Mouse (Mus musculus) kidney, embryonic 14.5 days (tissue): ENCODE measurements around the gene Atxn7l1. TPM values are rescaled to one million over a fixed set of nuclear protein-coding genes. Genes with fewer than 3 reads are reported as not detected.

Experiments used
- ATAC-seq: fragments of 200-750 bp; cut with Nextera tagmentation; 2 replicates; pipeline ENCODE4 v1.8.0; 2017; ENCODE audit warnings: moderate number of reproducible peaks, mild to moderate bottlenecking, moderate TSS enrichment, moderate library complexity; ENCODE audit not compliant: low FRiP score, low TSS enrichment
- H3K27ac ChIP-seq: fragments of 300-500 bp; sonication (generic); 2 replicates; pipeline ENCODE4 v1.5.1; 2014; ENCODE audit warnings: low read depth, mild to moderate bottlenecking, low read length, moderate library complexity, mixed read lengths
- H3K27me3 ChIP-seq: fragments of 300-500 bp; sonication (generic); 2 replicates; pipeline ENCODE4 v1.6.1; 2014; ENCODE audit warnings: mild to moderate bottlenecking, low read length; ENCODE audit not compliant: control insufficient read depth, insufficient read depth
- H3K36me3 ChIP-seq: fragments of 300-500 bp; sonication (generic); 2 replicates; pipeline ENCODE4 v1.6.1; 2014; ENCODE audit warnings: low read length, mixed read lengths; ENCODE audit not compliant: control insufficient read depth, insufficient read depth
- H3K4me1 ChIP-seq: fragments of 300-500 bp; sonication (generic); 2 replicates; pipeline ENCODE4 v1.6.1; 2014; ENCODE audit warnings: low read length, mixed read lengths; ENCODE audit not compliant: control insufficient read depth, insufficient read depth
- H3K4me2 ChIP-seq: fragments of 300-500 bp; sonication (generic); replicated peaks from 2 replicates; pipeline ENCODE4 v1.6.1; 2014; ENCODE audit warnings: low read depth, mild to moderate bottlenecking, low read length
- H3K4me3 ChIP-seq: fragments of 300-500 bp; sonication (generic); 2 replicates; pipeline ENCODE4 v1.5.1; 2014; ENCODE audit warnings: mild to moderate bottlenecking, low read length
- H3K9ac ChIP-seq: fragments of 300-500 bp; sonication (generic); 2 replicates; pipeline ENCODE4 v1.6.1; 2014; ENCODE audit warnings: low read depth, mild to moderate bottlenecking, low read length, moderate library complexity
- H3K9me3 ChIP-seq: fragments of 300-500 bp; sonication (generic); 2 replicates; pipeline ENCODE4 v1.6.1; 2016; ENCODE audit warnings: low read length; ENCODE audit not compliant: control insufficient read depth
- WGBS: fragments of 180-500 bp; shearing (Covaris S2); extraction: QIAGEN DNeasy Blood & Tissue Kit; methylation state at CpG from one replicate; pipeline ENCODE4 v1.1.7; 2014; 5-methylcytosine and 5-hydroxymethylcytosine counted together
- polyA plus RNA-seq: library from polyadenylated mRNA; unstranded; fragments of >200 nt; fragmentation: Nextera tagmentation; extraction: Ambion mirVana; gene quantifications from 2 replicates; pipeline ENCODE4 v1.2.1, GENCODE M21; 2014

Atxn7l1 gene
- polyA plus RNA-seq, 1 experiment from 2014 or later: 14.3 TPM

DNA sequence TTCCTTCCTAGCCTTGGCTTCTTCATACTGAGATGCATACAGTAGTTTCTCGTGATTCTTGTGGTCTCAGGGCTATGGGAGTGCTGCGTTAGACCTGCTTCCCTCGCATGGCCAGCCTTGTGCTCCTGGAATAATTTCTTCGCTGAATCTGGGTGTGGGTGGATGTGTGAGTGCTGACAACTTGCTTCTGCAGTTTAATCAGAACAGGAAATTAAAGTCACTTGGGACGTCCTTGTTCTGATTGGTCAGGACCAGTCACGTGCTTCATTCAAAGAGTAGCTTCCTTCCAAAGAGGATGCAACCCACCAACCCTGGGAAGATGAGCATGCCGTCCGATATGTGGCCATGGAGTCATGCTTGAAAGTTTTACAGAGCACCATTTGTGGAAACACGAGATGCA is 126.2 kb downstream of the Atxn7l1 start:
- WGBS: 83% methylated on average over 9 of the region's 9 CpGs
- H3K27ac ChIP-seq: no peak overlapping the region
- H3K4me1 ChIP-seq: 0 out of 2 replicates have a peak, but pooled peaks cover 3% of the 10 kb centered on the region
- H3K9me3 ChIP-seq: no peaks in the 10 kb centered on the region
- H3K4me3 ChIP-seq: no peak overlapping the region
- H3K27me3 ChIP-seq: no peaks in the 10 kb centered on the region
- H3K36me3 ChIP-seq: no peaks in the 10 kb centered on the region
- no peak overlapping the region for H3K9ac ChIP-seq
- no peak for ATAC-seq
- H3K4me2 ChIP-seq: no peak overlapping the region

DNA sequence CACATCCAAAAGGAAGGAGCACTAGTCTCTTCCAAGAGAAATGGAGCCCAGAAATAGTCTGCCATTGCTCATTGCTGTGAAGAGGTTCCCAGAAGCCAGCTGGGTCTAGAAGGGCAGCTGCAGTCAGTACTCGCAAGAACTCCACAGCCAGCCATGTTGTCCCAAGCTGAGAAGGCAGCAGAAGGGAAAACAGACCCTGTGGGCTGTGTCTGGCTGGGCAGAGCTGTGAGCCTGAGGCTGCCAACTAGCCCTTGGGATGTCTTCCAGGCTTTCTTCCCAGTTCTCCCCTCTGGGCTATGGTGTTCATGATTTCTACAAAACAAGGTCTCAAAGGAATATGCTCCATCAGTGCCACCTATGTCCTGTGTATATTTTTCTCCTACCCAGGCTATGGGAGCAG is 128.5 kb downstream of the Atxn7l1 start:
- H3K9ac ChIP-seq: no peak overlapping the region
- H3K9me3 ChIP-seq: no peaks in the 10 kb centered on the region
- no peak overlapping the region for H3K27ac ChIP-seq
- no peaks in the 10 kb centered on the region for H3K27me3 ChIP-seq
- H3K4me2 ChIP-seq: no peak overlapping the region
- H3K36me3 ChIP-seq: no peaks in the 10 kb centered on the region
- 0 out of 2 replicates have a peak, but pooled peaks cover 3% of the 10 kb centered on the region for H3K4me1 ChIP-seq
- ATAC-seq: no peak
- WGBS: 73% methylated on average over 1 of the region's 1 CpGs
- H3K4me3 ChIP-seq: no peak overlapping the region

DNA sequence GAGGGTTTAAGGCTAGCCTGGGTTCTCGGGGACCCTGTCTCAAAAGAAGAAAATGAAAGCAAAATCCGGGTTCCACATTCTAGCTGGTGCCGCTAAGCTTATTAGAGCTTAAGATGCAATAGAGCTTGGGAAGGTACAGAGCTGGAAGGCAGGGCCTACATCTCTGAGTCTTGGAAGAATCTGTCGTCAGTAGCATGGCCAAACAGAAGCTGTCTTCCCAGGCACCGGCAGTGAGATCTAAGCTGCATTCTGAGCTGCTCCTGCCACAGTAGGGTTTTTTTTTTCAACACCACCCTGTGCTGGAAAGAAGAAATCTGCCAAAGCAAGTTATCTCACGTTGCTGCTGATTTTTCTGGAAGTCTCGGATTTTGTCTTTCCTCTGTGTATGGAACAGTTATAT is 129.9 kb downstream of the Atxn7l1 start:
- WGBS: 78% methylated on average over 7 of the region's 7 CpGs
- H3K4me2 ChIP-seq: no peak overlapping the region

DNA sequence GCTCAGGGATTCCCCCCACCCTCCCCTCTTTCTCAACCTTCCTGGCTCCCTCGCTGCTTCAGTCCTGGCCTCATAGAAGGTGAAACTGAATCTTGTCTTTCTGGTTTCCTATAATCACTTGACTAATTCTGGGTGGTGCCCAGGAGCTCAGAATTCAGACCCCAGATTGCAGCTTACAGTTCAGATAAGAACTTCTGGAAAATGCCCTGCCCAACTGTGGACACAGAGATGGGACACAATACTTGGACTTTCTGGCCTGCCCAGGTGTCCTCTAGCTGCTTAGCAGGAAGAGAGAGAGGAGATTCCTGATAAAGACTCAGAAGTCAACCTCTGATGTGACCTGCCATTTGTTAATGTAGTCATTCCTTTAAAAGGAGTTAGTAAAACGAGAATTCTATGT is 131.7 kb downstream of the Atxn7l1 start:
- Histone ChIP-seq H3K4me3 (no peak overlapping the region), H3K9ac (no peak overlapping the region), H3K4me1 (no peaks in the 10 kb centered on the region), H3K4me2 (no peak overlapping the region), H3K27me3 (no peaks in the 10 kb centered on the region), H3K36me3 (no peaks in the 10 kb centered on the region), H3K27ac (no peak overlapping the region), H3K9me3 (no peaks in the 10 kb centered on the region)
- ATAC-seq: no peak
- 63% methylated on average over 2 of the region's 2 CpGs for WGBS

More for the DNA sequence above, 129.9 kb downstream of the Atxn7l1 start:
- no peak for ATAC-seq
- Histone ChIP-seq H3K36me3 (no peaks in the 10 kb centered on the region), H3K4me1 (0 out of 2 replicates have a peak, but pooled peaks cover 1% of the 10 kb centered on the region), H3K27ac (no peak overlapping the region), H3K9ac (no peak overlapping the region), H3K4me3 (no peak overlapping the region), H3K27me3 (no peaks in the 10 kb centered on the region), H3K9me3 (no peaks in the 10 kb centered on the region)

DNA sequence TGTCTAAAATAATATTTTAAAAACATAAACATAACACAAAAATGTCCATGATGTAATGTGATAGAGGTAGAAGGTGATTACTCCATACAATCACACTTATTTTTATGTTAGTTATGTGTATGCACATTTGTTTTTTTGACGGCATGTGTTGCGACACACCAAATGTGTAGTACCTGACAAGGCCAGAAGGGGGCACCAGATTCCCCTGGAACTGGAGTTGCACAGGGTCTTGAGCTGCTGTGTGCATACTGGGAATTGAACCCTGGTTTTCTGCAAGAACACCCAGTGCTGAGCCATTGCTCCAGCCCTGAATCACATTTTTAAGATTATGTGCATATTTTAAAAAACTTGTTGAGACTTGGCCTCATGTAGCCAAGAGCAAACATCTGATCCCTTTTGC is 133.3 kb downstream of the Atxn7l1 start:
- Histone ChIP-seq H3K36me3 (no peaks in the 10 kb centered on the region), H3K27ac (no peak overlapping the region), H3K9me3 (no peaks in the 10 kb centered on the region), H3K9ac (no peak overlapping the region), H3K4me3 (no peak overlapping the region), H3K27me3 (no peaks in the 10 kb centered on the region), H3K4me2 (no peak overlapping the region), H3K4me1 (peaks cover 2% of the 10 kb centered on the region; the same call in 1 of the 2 replicates)
- ATAC-seq: no peak
- WGBS: 34% methylated on average over 2 of the region's 2 CpGs

DNA sequence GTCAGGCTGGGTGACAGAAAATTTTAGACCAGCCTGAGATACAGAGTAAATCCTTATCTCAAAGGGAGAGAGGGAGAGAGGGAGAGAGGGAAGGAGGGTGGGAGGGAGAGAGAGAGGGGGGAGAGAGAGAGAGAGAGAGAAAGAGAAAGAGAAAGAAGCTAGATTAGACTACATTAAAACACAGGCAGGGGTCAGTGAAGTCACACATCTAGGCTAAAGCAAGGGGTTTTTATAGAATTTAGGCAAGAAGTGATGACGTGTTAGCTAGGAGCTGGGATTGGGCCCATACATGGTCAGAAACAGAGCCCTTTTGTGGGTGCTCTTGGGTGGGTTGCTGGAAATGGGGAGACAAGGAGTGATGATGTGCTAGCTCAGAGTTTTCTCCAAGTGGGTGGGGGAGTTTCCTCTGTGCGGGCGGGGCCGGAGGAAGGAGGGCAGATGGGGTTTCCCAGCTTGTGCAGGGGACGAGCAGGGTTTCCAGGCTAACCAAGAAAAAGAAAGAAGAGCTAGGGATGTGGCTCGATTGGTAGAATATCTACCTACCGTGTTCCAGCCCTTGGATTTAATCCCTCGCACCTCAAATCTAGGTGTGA is 136.9 kb downstream of the Atxn7l1 start:
- Histone ChIP-seq H3K4me3 (no peak overlapping the region), H3K9me3 (no peaks in the 10 kb centered on the region), H3K27ac (no peak overlapping the region), H3K36me3 (no peaks in the 10 kb centered on the region), H3K27me3 (no peaks in the 10 kb centered on the region), H3K9ac (no peak overlapping the region), H3K4me1 (peaks cover 17% of the 10 kb centered on the region), H3K4me2 (no peak overlapping the region)
- 81% methylated on average over 8 of the region's 8 CpGs for WGBS
- no peak for ATAC-seq

DNA sequence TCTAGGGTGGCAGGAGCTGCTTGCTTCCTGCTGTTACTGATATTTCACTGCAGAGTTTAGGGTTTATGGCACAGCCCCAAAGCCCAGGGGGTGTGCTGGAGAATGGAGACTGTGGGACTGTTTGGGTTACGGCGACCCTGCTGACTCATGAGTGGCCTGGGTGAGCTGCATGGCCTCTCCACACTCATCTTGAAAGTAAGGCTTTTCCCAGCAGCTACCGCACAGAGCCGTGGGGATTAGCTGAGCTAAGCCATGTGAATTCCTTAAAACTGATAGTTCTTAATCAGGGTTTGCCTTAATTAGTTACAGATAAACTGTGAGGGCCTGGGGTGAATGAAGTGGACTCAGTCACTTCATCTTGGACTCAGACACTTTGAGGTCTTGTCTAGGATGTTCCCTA is 137.9 kb downstream of the Atxn7l1 start:
- Histone ChIP-seq H3K4me2 (no peak overlapping the region), H3K4me1 (peaks cover 18% of the 10 kb centered on the region), H3K36me3 (no peaks in the 10 kb centered on the region), H3K27ac (no peak overlapping the region), H3K4me3 (no peak overlapping the region), H3K9ac (no peak overlapping the region), H3K27me3 (no peaks in the 10 kb centered on the region), H3K9me3 (no peaks in the 10 kb centered on the region)
- ATAC-seq: no peak; the same call in 1 of the 2 replicates
- WGBS: 53% methylated on average over 4 of the region's 4 CpGs

DNA sequence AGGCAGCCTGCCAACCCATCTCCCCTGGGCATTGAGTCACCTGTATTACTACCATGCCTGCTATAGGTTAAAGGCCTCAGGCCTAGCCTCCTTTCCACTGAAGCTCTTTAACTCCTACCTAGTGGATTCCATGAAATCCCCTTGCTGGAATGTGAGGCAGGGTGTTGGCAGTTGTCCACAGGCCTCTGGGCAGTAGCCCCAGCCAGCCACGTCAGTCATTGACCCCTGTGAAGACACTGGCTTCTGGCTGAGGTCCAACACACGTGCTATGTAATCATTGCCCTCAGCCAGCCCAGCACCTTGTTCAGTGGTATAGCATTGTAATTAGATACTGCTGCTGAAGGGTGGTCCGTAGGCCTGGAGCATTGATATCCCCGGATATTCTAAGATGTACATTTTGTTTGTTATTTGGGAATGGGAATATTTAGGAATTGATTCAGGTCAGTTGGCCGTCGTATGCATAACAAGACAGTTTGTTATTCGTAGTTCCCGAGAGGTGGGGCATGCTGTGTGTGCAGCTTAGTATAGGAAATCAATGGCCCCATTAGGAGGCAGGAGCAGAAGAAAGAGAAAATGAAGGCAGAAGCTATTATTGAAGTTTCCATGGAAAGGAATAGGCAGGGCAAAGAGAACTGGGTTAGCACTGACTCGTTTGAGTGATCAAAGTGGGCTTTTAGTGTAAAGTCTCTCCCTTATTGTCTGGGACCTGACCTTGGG is 138.6 kb downstream of the Atxn7l1 start:
- peak; percentile 43; the same call in 1 of the 2 replicates for ATAC-seq
- no peak overlapping the region for H3K27ac ChIP-seq
- H3K4me3 ChIP-seq: no peak overlapping the region
- H3K4me2 ChIP-seq: no peak overlapping the region
- H3K27me3 ChIP-seq: no peaks in the 10 kb centered on the region
- no peaks in the 10 kb centered on the region for H3K9me3 ChIP-seq
- H3K9ac ChIP-seq: no peak overlapping the region
- H3K36me3 ChIP-seq: no peaks in the 10 kb centered on the region
- WGBS: 43% methylated on average over 9 of the region's 9 CpGs
- H3K4me1 ChIP-seq: peaks cover 18% of the 10 kb centered on the region

DNA sequence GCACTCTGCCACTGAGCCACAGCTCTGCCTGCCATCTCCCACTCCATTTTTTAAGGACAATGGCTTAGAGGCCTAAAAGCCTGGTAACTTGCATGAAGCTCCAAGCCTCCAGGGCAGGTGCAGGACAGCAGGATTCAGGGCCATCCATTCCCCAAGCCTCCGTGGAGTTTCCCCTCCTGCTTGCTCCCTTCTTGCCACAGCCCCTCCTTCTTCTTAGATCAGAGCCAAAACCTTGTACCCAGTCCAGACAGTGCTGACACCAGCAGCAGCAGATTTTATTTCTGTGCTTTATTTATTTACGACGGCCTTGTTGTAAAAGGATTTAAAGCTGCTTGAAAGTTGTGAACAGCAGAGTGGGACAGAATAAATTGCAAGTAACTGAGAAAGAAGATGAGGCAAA is 140.2 kb downstream of the Atxn7l1 start:
- Histone ChIP-seq H3K27me3 (no peaks in the 10 kb centered on the region), H3K9ac (no peak overlapping the region), H3K4me2 (no peak overlapping the region), H3K4me3 (no peak overlapping the region), H3K4me1 (peaks cover 18% of the 10 kb centered on the region), H3K36me3 (no peaks in the 10 kb centered on the region), H3K9me3 (no peaks in the 10 kb centered on the region), H3K27ac (no peak overlapping the region)
- 26% methylated on average over 3 of the region's 3 CpGs for WGBS
- no peak for ATAC-seq
